Mouse (Mus musculus): ENCODE measurements around the gene Ccpg1os.

Ccpg1os gene

DNA sequence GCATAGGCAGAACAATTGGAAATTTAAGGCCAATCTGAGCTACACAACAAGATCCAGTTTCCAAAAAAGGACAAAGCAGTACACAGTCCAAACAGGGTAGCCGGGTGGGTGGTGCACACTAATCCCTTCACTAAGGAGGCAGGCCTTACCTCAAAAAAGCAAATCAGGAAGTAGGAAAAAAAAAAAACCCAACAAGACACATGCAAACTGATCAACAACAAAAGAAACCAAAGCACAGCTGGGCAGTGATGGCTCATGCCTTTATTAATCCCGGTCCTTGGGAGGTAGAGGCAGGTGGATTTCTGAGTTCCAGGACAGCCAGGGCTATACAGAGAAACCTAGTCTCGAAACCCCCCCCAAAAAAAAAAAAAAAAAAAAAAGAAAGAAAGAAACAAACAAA, 2.5 kb upstream of the Ccpg1os start:
- DNase-seq (ENCODE audit: low read depth in 2 of 2, low spot score in 2 of 2), result no peak

GRCm38 (mm10) chr9:72983066-72983465, 2.1 kb downstream of the Ccpg1os start:
- DNase-seq (ENCODE audit: low read depth in 2 of 2, low spot score in 2 of 2), result peak in 1 of 2 experiments; percentile 12

DNA sequence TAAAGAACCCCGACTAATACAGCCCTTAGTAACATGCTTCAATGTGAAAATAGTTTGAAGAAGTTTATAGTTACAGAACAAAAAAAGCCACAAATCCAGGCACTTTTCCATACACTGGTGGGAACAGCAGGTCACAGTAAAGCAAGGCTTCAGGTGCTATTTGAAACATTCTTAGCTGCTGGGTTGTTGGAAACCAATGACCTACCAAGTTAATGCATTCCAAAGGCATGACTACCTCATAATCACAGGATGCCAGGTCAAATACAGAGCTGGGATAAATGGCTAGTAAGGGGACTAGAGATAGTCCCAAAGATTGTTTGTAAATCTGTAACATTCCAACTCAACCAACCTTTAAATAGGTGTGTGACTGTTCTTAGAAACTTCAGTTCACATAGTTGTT, 9.9 kb downstream of the Ccpg1os start:
- no peak for DNase-seq (ENCODE audit: low read depth in 2 of 2, low spot score in 2 of 2)

DNA sequence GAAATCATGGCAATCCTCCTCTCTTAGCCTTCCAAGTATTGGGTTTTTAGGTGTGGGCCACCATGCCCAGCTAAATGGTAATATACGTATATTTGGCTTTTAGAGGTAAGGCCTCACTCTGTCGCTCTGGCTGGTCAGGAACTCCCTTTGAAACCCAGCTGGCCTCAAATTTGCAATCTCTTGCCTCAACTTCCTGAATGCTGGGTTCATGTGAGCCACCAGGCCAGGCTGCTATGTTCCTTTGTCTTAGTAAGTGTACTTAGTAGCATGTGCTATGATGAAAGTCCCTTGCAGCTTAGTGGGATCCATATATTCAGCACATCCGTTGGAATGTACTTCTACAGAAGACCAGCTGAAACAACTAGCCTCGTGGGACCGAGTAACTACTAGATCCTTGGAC, 10.4 kb downstream of the Ccpg1os start:
- DNase-seq (ENCODE audit: low read depth in 2 of 2, low spot score in 2 of 2), result no peak

DNA sequence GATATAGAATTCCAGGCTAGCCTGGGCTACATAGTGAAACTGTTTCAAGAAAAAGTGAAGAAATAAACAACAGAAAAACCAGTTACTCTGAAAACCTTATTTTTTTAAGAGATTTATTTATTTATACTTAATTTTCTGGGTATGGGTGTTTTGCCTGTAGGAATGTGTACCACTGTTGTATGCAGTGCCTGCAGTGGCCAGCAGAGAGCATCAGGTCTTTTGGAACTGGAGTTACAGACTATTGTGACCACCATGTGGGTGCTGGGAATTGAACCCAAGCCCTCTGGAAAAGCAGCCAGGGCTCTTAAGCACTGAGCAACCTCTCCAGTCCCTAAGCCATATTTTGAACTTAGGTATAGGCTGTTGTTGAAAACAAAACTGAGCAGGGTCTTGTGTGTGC, 12.2 kb downstream of the Ccpg1os start:
- no peak for DNase-seq (ENCODE audit: low read depth in 2 of 2, low spot score in 2 of 2)

DNA sequence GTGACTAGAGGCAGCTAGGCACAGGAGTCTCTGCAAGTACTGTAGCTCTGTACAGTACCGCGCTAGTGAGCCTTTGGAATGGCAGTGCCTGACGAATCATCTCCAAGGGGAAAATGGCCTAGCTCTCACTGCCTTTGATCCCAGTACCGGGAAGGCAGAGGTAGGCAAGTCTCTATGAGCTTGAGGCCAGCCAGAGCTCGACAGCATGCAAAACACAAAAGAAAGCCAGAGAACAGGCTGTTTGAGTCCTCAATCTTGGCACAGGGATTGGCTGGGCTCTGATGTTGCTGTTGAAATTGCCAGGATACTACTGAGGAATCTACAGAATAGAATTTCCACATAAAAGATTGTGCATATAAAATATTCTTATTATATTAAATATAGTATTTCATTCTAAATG, 12.7 kb downstream of the Ccpg1os start:
- no peak for DNase-seq (ENCODE audit: low read depth in 2 of 2, low spot score in 2 of 2)

GRCm38 (mm10) chr9:72969874-72970273, 15.3 kb downstream of the Ccpg1os start:
- peak; percentile 64 to 73 for DNase-seq (ENCODE audit: low read depth in 2 of 2, low spot score in 2 of 2)

GRCm38 (mm10) chr9:72968349-72969061, 16.7 kb downstream of the Ccpg1os start:
- peak; percentile 68 to 71 for DNase-seq (ENCODE audit: low read depth in 2 of 2, low spot score in 2 of 2)

DNA sequence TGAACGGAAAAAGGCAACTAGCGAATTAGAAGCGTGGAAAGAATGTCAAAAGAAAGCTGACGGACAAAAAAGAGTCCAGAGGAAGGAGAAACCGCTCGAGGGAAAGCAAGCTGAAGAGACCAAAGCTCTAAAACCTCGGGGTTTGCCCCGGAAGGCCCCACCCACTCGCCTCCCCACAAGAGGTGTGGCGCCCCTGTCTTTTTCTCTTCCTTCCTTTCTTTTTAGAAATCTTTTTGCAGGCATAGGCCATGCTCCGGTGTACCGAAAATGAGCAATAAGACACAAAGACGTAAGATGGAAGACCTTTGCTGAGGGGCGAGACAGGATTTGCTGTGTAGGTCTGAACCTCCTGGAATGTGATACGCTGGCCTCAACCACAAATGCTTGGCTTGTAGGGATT, 23.2 kb downstream of the Ccpg1os start:
- DNase-seq (ENCODE audit: low read depth in 2 of 2, low spot score in 2 of 2), result peak; percentile 43 to 65

DNA sequence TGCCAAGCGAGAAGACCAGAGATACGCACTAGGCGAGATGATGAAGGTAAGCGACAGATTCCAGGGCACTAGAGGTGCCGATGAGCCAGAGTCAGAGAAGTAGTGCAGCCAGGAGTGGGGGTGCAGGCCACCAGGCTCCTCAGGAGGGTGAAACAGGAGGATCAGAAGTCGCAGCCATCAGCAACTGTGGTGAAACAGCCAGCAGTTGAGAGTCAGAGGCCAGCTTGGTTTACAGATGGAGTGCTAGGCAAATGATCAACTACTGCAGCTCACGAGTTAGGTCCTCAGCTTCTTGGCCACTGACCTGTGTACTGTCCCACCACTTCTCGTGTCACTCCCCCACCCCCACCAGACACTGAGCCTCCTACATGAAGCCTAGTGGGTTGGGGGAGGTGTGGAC, 23.8 kb downstream of the Ccpg1os start:
- DNase-seq (ENCODE audit: low read depth in 2 of 2, low spot score in 2 of 2), result no peak

DNA sequence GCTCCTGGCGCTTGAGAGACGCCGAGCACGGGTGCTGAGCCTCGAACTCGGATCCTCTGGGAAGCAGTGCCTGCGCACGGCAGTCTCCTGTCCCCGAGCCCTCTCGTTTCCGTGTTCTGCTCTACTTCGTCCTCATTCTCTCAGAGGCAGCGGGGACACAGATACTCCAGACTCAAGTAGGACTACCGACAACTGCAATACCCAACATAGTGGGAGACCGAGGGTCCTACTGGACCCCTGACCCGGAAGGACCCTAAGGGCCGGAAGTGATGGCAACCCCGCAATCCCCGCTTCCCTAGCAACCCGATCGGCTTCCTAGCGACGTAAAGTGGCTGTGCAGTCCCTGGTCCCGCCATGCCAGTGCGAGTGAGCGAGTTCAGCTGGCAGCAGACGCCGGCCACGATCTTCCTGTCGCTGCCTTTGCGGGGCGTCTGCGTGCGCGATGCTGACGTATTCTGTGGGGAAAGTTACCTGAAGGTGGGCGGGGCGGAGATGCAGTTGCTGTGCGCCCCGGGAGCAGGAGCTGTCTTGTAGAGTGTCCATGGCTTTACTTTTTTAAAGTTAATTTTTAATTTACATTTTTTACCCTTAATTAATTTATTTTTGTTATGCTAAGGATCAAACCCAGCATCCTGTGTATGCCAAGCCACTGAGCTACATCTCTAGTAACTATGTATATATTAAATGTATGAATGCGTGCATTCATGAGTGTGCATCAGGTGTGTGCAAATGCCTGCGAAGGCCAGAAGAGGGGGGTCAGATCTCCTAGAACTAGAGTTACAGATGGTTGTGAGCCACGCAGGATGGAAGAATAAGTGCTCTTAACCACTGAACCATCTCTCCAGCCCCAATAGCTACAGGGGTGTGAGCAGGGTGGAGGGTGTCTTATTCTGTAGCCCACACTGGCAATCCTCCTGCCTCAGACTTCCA, 26.4 kb downstream of the Ccpg1os start, which contains the start of the genes Dyx1c1 and Gm44503:
Gene Dyx1c1 (plus strand): TSS at position 265 of the 930 bp plus-strand sequence.
Gene Gm44503 (plus strand): TSS at position 332 of the 930 bp plus-strand sequence.
- peak; percentile 83 to 84 for DNase-seq (ENCODE audit: low read depth in 2 of 2, low spot score in 2 of 2)

GRCm38 (mm10) chr9:72955546-72955945, 29.6 kb downstream of the Ccpg1os start:
- DNase-seq (ENCODE audit: low read depth in 2 of 2, low spot score in 2 of 2), result peak; percentile 56 to 66

DNA sequence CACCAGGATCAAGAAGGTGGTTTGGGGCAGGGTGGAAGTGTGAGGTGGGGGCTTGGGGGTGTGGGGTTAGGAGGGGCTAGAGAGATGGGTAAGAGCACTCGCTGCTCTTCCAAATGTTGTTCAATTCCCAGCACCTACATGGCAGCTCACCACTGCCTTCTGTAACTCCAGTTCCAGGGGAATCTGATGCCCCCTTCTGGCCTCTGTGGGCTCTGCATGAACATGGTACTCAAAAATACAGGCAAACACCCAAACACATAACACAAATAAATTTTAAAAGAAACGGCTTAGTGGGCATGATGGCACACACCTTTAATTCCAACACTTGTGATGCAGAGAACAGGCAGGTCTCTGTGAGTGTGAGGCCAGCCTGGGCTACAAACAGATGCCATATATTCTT, 30.4 kb downstream of the Ccpg1os start:
- DNase-seq (ENCODE audit: low read depth in 2 of 2, low spot score in 2 of 2), result peak in 1 of 2 experiments; percentile 34

- DNase-seq (ENCODE audit: low read depth in 2 of 2, low spot score in 2 of 2), result no peak
Observed at GRCm38 (mm10) chr9:72949572-72949971, 35.6 kb downstream of the Ccpg1os start.

DNA sequence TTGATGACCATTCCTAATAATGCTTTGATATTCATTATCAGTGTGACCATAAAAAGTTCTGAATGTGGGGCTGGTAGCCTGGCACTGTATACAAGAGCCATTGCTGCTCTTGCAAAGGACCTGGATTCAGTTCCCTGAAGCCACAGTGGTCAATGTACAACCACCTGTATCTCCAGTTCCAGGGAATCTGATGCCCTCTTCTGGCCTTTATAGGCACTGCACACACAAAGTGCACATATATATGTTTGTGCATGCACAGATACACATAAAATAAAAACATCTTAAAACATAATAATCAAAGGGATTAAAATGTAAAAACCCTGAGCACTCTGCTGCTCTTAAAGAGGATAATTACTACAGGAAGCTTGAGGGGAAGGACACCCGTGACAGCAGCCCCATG, 38.2 kb downstream of the Ccpg1os start:
- DNase-seq (ENCODE audit: low read depth in 2 of 2, low spot score in 2 of 2), result no peak

DNA sequence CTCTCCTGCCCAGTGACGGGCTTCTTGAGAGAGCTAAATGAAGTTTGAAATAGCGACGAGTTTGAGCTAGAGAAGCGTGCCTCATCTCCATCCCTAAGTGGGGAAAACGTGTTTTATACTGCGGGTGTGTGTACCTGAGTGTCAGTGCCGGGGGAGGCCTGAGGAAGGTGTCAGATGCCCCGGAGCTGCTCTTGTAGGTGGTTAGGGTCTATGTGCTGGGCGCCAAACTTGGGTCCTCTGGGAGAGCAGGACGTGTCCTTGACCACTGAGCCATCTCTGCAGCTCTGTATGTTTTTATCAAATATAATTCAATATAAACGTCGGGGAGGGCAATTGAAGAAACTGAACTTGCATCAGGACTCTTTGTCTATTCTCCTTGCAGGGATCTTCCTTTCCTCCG, 40.9 kb downstream of the Ccpg1os start:
- no peak for DNase-seq (ENCODE audit: low read depth in 2 of 2, low spot score in 2 of 2)

- no peak for DNase-seq (ENCODE audit: low read depth in 2 of 2, low spot score in 2 of 2)
Observed at GRCm38 (mm10) chr9:72943424-72943823, 41.8 kb downstream of the Ccpg1os start.

DNA sequence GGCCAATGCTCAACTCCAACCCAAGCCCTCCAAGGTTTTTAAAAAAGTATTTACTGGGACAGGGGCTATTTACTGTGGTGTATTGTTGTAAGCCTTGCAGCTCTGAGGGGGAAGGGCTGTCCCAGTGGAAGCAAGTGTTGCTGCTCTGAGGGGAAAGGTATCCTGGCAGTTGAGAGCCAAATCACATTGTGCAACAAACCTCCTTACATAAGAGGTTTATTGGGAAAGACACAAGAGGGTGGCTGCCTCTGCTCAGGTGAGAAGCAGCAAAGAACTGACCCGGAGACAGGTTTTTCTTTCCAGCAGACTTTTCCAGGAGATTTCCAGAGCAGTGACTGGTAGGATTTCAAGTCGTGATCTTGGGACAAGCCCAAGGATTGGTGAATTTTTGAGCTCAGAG, 48.9 kb downstream of the Ccpg1os start:
- DNase-seq (ENCODE audit: low read depth in 2 of 2, low spot score in 2 of 2), result no peak

- DNase-seq (ENCODE audit: low read depth in 2 of 2, low spot score in 2 of 2), result no peak
Observed at GRCm38 (mm10) chr9:72935309-72935708, 49.9 kb downstream of the Ccpg1os start.

- no peak for DNase-seq (ENCODE audit: low read depth in 2 of 2, low spot score in 2 of 2)
Observed at GRCm38 (mm10) chr9:72931166-72931790, 53.9 kb downstream of the Ccpg1os start.

Data from CD8-positive naive resting alpha-beta T cell, adult 2 months (primary cell).